Mouse (Mus musculus) limb, embryonic 10.5 days (tissue): ENCODE measurements around the gene Nudcd3. TPM values are rescaled to one million over a fixed set of nuclear protein-coding genes. Genes with fewer than 3 reads are reported as not detected.

Experiments
- DNase-seq: peaks from one replicate; pipeline ENCODE4 v3.0.0-alpha.2; 2017; ENCODE audit warnings: low spot score
- H3K27ac ChIP-seq: fragments of 300-500 bp; sonication (generic); 2 replicates; pipeline ENCODE4 v1.5.1; 2016; ENCODE audit warnings: mild to moderate bottlenecking
- H3K27me3 ChIP-seq: fragments of 300-500 bp; sonication (generic); 2 replicates; pipeline ENCODE4 v1.6.1; 2016; ENCODE audit warnings: low read depth, mild to moderate bottlenecking; ENCODE audit not compliant: poor library complexity, severe bottlenecking
- H3K36me3 ChIP-seq: fragments of 300-500 bp; sonication (generic); 2 replicates; pipeline ENCODE4 v1.6.1; 2016; ENCODE audit warnings: mild to moderate bottlenecking, moderate library complexity
- H3K4me1 ChIP-seq: fragments of 300-500 bp; sonication (generic); 2 replicates; pipeline ENCODE4 v1.6.1; 2016
- H3K4me3 ChIP-seq: fragments of 300-500 bp; sonication (generic); 2 replicates; pipeline ENCODE4 v1.5.1; 2016; ENCODE audit warnings: mild to moderate bottlenecking, moderate library complexity
- H3K9me3 ChIP-seq: fragments of 300-500 bp; sonication (generic); replicated peaks from 2 replicates; pipeline ENCODE4 v1.6.1; 2016; ENCODE audit warnings: mild to moderate bottlenecking
- WGBS: fragments of 180-500 bp; shearing (Covaris S2); methylation state at CpG from one replicate; pipeline ENCODE4 v1.1.7; 2016; 5-methylcytosine and 5-hydroxymethylcytosine counted together
- polyA plus RNA-seq: library from polyadenylated mRNA; unstranded; fragments of >200 nt; fragmentation: Nextera tagmentation; extraction: Ambion mirVana; gene quantifications from 2 replicates; pipeline ENCODE4 v1.2.1, GENCODE M21; 2016

Gene Nudcd3
- polyA plus RNA-seq, 1 experiment from 2014 or later: 55.3 TPM

GRCm38 (mm10) chr11:6154211-6154701 lies 46.0 kb downstream of the Nudcd3 start:
- WGBS: 81% methylated on average over 3 of the region's 3 CpGs
- DNase-seq: no peak
- H3K4me3 ChIP-seq: no peak overlapping the region
- no peak overlapping the region for H3K27ac ChIP-seq
- H3K27me3 ChIP-seq: no peaks in the 10 kb centered on the region
- H3K36me3 ChIP-seq: peaks cover 14% of the 10 kb centered on the region
- H3K9me3 ChIP-seq: no peaks in the 10 kb centered on the region
- peaks cover 11% of the 10 kb centered on the region for H3K4me1 ChIP-seq

- Histone ChIP-seq H3K27ac (no peak overlapping the region), H3K36me3 (peaks cover 23% of the 10 kb centered on the region), H3K27me3 (no peaks in the 10 kb centered on the region), H3K4me3 (no peak overlapping the region), H3K9me3 (no peaks in the 10 kb centered on the region), H3K4me1 (peaks cover 11% of the 10 kb centered on the region)
- DNase-seq: no peak
- WGBS: 92% methylated on average over 4 of the region's 4 CpGs
Observed at GRCm38 (mm10) chr11:6152864-6153263, 47.4 kb downstream of the Nudcd3 start.

- 93% methylated on average over 6 of the region's 7 CpGs for WGBS
- no peaks in the 10 kb centered on the region for H3K27me3 ChIP-seq
- H3K36me3 ChIP-seq: peaks cover 17% of the 10 kb centered on the region
- H3K4me3 ChIP-seq: no peak overlapping the region
- no peak for DNase-seq
- no peaks in the 10 kb centered on the region for H3K4me1 ChIP-seq
- no peaks in the 10 kb centered on the region for H3K9me3 ChIP-seq
- no peak overlapping the region for H3K27ac ChIP-seq
Observed at GRCm38 (mm10) chr11:6138233-6138950, 61.8 kb downstream of the Nudcd3 start.

GRCm38 (mm10) chr11:6132886-6133285 lies 67.3 kb downstream of the Nudcd3 start:
- H3K27me3 ChIP-seq: no peaks in the 10 kb centered on the region
- WGBS: 96% methylated on average over 4 of the region's 4 CpGs
- no peaks in the 10 kb centered on the region for H3K36me3 ChIP-seq
- DNase-seq: no peak
- H3K4me1 ChIP-seq: no peaks in the 10 kb centered on the region
- no peak overlapping the region for H3K4me3 ChIP-seq
- H3K9me3 ChIP-seq: no peaks in the 10 kb centered on the region
- no peak overlapping the region for H3K27ac ChIP-seq

GRCm38 (mm10) chr11:6130578-6130977 lies 69.6 kb downstream of the Nudcd3 start:
- Histone ChIP-seq H3K36me3 (no peaks in the 10 kb centered on the region), H3K4me3 (no peak overlapping the region), H3K4me1 (no peaks in the 10 kb centered on the region), H3K27me3 (no peaks in the 10 kb centered on the region), H3K9me3 (no peaks in the 10 kb centered on the region), H3K27ac (no peak overlapping the region)
- WGBS: 89% methylated on average over 1 of the region's 1 CpGs
- no peak for DNase-seq

DNA sequence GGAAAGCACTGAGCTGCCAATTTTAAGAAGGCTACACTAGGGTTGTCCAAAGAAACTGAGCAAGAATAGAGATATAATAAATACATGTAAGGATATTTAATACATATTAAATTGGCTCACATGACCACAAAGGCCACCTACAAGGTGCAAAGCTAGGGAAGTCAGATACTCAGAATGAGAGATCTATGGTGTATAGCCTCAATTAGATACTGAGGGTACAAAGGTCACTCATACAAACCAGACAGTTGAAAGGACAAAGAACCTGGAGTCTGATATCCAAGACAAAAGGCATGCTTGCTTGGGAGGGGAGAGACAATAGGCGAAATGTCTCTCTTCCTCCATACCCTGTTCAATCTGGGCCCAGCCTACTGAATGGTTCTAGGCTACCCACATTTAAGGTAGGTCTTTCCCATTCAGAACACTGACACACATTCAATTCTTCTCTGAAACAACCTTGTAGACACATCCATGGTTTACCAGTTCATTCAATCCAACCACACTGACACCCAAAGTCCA lies 76.6 kb downstream of the Nudcd3 start:
- H3K36me3 ChIP-seq: peaks cover 56% of the 10 kb centered on the region
- WGBS: 91% methylated on average over 1 of the region's 1 CpGs

GRCm38 (mm10) chr11:6122631-6123030 lies 77.6 kb downstream of the Nudcd3 start:
- H3K27ac ChIP-seq: no peak overlapping the region
- no peaks in the 10 kb centered on the region for H3K27me3 ChIP-seq
- no peaks in the 10 kb centered on the region for H3K9me3 ChIP-seq
- no peak for DNase-seq
- 97% methylated on average over 5 of the region's 5 CpGs for WGBS
- H3K36me3 ChIP-seq: peaks cover 62% of the 10 kb centered on the region
- no peak overlapping the region for H3K4me3 ChIP-seq
- no peaks in the 10 kb centered on the region for H3K4me1 ChIP-seq

More for the DNA sequence above, 76.6 kb downstream of the Nudcd3 start:
- no peaks in the 10 kb centered on the region for H3K9me3 ChIP-seq
- DNase-seq: no peak
- H3K27ac ChIP-seq: no peak overlapping the region
- H3K4me3 ChIP-seq: no peak overlapping the region
- no peaks in the 10 kb centered on the region for H3K27me3 ChIP-seq
- H3K4me1 ChIP-seq: no peaks in the 10 kb centered on the region

- H3K27me3 ChIP-seq: no peaks in the 10 kb centered on the region
- 88% methylated on average over 11 of the region's 11 CpGs for WGBS
- H3K4me3 ChIP-seq: no peak overlapping the region
- no peaks in the 10 kb centered on the region for H3K4me1 ChIP-seq
- H3K36me3 ChIP-seq: peaks cover 72% of the 10 kb centered on the region
- DNase-seq: no peak
- no peaks in the 10 kb centered on the region for H3K9me3 ChIP-seq
- no peak overlapping the region for H3K27ac ChIP-seq
Observed at GRCm38 (mm10) chr11:6120596-6120995, 79.6 kb downstream of the Nudcd3 start.

GRCm38 (mm10) chr11:6120001-6120400 lies 80.2 kb downstream of the Nudcd3 start:
- H3K4me3 ChIP-seq: no peak overlapping the region
- H3K4me1 ChIP-seq: no peaks in the 10 kb centered on the region
- peaks cover 67% of the 10 kb centered on the region for H3K36me3 ChIP-seq
- DNase-seq: no peak
- H3K27ac ChIP-seq: no peak overlapping the region
- H3K27me3 ChIP-seq: no peaks in the 10 kb centered on the region
- no peaks in the 10 kb centered on the region for H3K9me3 ChIP-seq
- WGBS: 93% methylated on average over 6 of the region's 6 CpGs

DNA sequence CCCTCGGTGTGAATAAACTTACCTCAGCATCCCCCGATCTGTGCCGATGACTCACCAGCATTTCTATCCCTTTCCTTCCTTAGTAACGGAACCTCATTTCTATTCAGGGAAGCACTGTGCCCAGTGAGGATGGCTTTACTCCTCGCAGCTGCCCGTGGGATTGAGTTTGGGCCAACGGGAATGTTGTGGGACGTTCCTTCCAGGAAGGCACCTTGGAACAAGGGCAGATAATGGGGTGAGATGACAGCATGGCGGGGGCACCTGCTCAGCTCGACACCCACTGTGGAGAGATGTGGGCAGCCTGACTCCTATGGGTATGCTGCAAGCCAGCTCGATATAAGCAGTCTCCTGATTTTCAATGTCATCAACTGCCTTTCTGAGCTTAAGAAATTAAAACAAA lies 80.9 kb downstream of the Nudcd3 start:
- Histone ChIP-seq H3K27ac (no peak overlapping the region), H3K4me3 (no peak overlapping the region), H3K9me3 (no peaks in the 10 kb centered on the region), H3K27me3 (no peaks in the 10 kb centered on the region), H3K4me1 (no peaks in the 10 kb centered on the region), H3K36me3 (peaks cover 62% of the 10 kb centered on the region)
- DNase-seq: no peak
- 93% methylated on average over 11 of the region's 11 CpGs for WGBS

DNA sequence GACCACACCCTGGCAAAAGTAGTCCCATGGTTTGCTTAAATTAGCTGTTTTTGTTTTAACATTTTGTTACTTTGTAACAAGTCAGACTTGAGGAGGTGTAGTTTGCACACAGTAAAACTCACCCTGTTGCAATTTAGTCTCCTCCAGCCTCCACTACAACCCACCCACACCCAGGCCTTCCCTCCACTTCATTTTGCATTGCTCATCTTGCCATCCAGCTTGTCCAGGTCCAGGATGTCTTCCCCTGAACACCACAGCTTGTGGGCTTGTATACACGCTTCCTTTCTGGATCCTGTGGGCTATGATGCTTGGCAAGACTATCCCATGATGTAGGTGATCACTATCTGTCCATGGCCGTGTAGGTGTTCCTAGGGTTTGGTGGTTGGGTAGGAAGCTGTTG lies 82.3 kb downstream of the Nudcd3 start:
- 83% methylated on average over 2 of the region's 2 CpGs for WGBS
- Histone ChIP-seq H3K36me3 (peaks cover 65% of the 10 kb centered on the region), H3K9me3 (no peaks in the 10 kb centered on the region), H3K4me3 (no peak overlapping the region), H3K4me1 (no peaks in the 10 kb centered on the region), H3K27me3 (no peaks in the 10 kb centered on the region), H3K27ac (no peak overlapping the region)
- DNase-seq: no peak

GRCm38 (mm10) chr11:6111734-6112484 lies 88.3 kb downstream of the Nudcd3 start:
- H3K27ac ChIP-seq: no peak overlapping the region
- WGBS: 91% methylated on average over 5 of the region's 5 CpGs
- no peak overlapping the region for H3K4me3 ChIP-seq
- no peak for DNase-seq
- no peaks in the 10 kb centered on the region for H3K9me3 ChIP-seq
- peaks cover 78% of the 10 kb centered on the region for H3K36me3 ChIP-seq
- H3K4me1 ChIP-seq: no peaks in the 10 kb centered on the region
- no peaks in the 10 kb centered on the region for H3K27me3 ChIP-seq

- Histone ChIP-seq H3K9me3 (no peaks in the 10 kb centered on the region), H3K4me3 (no peak overlapping the region), H3K36me3 (peaks cover 93% of the 10 kb centered on the region), H3K4me1 (no peaks in the 10 kb centered on the region), H3K27ac (no peak overlapping the region), H3K27me3 (no peaks in the 10 kb centered on the region)
- DNase-seq: no peak
Observed at GRCm38 (mm10) chr11:6109990-6110389, 90.2 kb downstream of the Nudcd3 start.
